Mouse (Mus musculus) kidney, embryonic 16.5 days (tissue): Measurements from ENCODE around the gene Mcu. TPM values are rescaled to one million over a fixed set of nuclear protein-coding genes. Genes with fewer than 3 reads are reported as not detected.

Source experiments
- polyA plus RNA-seq: library from polyadenylated mRNA; unstranded; fragments of >200 nt; fragmentation: Nextera tagmentation; extraction: Ambion mirVana; gene quantifications from 2 replicates; pipeline ENCODE4 v1.2.1, GENCODE M21; 2015

Gene Mcu
- polyA plus RNA-seq, 1 experiment from 2014 or later = 34.7 TPM

Other genes with a start within 250 kb of the Mcu start
- gene Gm10273, start 221.1 kb downstream of the Mcu start, polyA plus RNA-seq = 8.4 and 21.9 TPM in 2 replicates
- 0.27 and 0.44 TPM in 2 replicates for gene Pla2g12b, start 213.0 kb downstream of the Mcu start, polyA plus RNA-seq
- gene Oit3, start 174.9 kb downstream of the Mcu start, polyA plus RNA-seq = 2.0 and 2.3 TPM in 2 replicates
- not detected in 2 replicates for gene Gm10322, start 629 bp downstream of the Mcu start, polyA plus RNA-seq
- gene Micu1, start 85.8 kb upstream of the Mcu start, polyA plus RNA-seq = 86.2 and 93.0 TPM in 2 replicates